Mouse (Mus musculus) central nervous system, embryonic 14 days (tissue): Measurements from ENCODE around the gene Ppat. TPM values are rescaled to one million over a fixed set of nuclear protein-coding genes. Genes with fewer than 3 reads are reported as not detected.

Experiments used
- polyA plus RNA-seq: library from polyadenylated mRNA; depleted of rRNA; stranded (reverse); fragments of >200 nt; gene quantifications from 2 replicates; pipeline ENCODE4 v1.2.3, GENCODE M21; 2012; rRNA removed

The Ppat gene
- polyA plus RNA-seq = 9.7 and 11.5 TPM in 2 replicates

DNA sequence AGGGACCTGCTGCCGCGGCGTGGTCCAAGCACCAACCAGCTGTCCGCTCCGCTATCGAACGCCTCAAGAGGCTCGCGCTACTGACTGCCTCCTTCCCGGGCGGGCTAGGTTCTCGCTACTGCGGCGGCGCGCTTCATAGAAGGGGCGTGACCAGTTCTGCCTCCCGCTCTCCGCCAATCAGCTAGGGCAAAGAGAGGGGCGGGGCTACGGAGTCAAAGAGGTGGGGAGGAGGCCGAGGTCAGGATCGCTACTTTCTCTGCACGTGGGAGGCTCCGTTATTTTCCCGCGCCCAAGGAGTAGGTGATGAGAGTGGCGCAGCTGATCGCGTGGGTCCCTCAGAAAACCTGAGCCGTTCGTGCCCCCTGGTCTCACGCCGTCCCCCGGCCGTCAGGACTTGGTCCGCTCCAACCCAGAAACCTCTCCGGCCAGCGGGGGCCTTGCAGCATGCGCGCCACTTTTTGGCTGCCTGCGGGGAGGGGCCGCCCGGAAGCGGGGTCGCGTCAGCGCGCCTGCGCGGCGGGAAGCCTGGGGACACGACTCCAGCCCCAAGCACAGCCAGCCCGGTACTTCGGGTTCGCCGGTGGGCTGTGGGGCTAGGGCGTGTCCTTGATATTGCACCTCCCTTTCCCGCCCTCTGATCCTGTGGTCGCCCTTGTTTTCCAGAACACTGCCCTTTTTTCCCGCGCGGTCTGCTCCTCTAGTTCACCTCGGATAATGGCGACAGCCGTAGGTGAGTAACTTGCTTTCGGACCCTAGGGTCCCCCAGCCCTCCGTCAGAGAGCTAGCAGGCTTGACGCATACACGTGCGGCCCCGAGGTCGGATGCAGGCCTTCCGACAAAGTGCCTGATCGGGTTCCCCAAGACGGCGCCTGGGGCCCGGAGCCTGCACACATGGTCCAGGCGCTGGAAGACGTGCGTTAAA lies at the start of gene Ppat, which contains the start of gene Paics:
Gene Ppat (minus strand): TSS at position 473 of the 922 bp plus-strand sequence.
Gene Paics (plus strand): TSS at position 202 of the 922 bp plus-strand sequence.

DNA sequence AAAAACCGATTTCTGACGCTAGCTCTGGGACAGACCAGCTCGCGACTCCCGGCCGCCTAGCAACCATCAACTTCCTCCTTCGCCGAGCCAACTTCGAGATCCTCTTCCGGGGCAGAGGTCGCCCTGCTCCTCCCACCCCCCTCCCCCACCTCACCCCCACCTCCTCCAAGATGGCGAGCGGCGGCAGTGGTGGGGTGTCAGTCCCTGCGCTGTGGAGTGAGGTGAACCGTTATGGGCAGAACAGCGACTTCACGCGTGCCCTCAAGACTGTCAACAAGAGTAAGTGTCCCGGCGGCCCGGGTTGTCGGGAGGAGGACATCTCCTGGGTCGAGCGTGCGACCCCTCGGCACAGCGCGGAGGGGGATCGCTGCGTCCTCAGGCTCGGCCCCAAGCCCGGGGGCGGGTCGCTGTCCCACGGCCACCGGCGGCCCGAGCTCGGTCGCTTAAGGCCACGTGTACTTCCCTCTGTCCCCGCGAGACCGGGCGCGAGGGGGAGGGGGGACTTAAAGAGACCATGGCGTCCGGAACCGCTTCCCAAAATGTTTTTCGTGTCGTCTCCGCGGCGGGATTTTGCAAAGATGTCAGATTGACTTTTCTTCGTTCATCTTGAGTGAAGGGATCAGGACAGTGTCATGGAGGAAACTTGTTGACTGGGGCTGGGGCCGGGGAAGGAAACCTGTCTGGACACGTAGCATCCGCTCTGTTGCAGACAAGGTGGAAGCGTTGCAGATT lies 23.3 kb upstream of the Ppat start, which contains the start of gene Srp72:
Gene Srp72 (plus strand): TSS at position 130 of the 732 bp plus-strand sequence.

DNA sequence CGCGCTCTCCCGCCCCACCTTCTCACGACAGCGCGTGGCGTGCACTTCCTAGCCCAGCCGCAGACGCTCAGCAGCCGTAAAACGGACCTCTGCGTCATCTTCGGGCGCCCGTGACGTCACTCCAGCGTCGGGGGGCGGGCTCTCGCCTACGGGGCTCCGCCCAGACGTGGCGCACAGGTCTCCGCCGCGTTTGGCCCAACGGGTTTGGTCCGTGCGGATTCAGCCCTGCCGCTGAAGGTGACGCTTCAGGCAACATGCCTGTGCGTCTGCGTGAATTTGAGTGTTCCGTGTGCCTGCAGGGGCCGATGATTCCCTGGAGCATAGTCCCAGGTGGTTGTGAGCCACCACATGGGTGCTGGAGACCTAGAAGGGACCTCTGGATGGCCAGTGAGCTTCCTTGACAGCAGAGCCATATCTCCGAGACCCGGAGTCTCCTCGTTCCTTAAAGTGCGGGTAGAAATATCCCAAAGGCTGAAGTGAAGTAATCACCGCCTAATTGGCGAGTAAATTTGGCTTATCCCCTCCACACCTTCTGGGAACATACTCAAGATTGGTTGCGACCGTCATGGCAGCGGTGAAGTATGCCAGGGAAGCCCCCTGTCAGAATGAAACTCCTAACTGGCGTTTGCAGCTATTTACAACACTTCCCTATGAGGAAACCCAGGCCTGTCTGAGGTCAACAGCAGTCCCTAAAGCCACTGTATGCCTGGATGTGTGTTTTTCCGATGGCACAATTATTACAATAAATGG lies 45.8 kb downstream of the Ppat start, which contains the start of gene Aasdh:
Gene Aasdh (minus strand): TSS at position 110 of the 750 bp plus-strand sequence.

Other genes with a start within 250 kb of the Ppat start
- gene Aasdh, start 46.1 kb downstream of the Ppat start, polyA plus RNA-seq = 31.3 and 31.9 TPM in 2 replicates
- gene Paics, start 271 bp downstream of the Ppat start, polyA plus RNA-seq = 104 and 137 TPM in 2 replicates
- 81.4 and 83.4 TPM in 2 replicates for gene Srp72, start 23.1 kb upstream of the Ppat start, polyA plus RNA-seq
- gene Arl9, start 52.5 kb upstream of the Ppat start, polyA plus RNA-seq = 0.41 and 0.55 TPM in 2 replicates
- gene Thegl, start 64.4 kb upstream of the Ppat start, polyA plus RNA-seq = 0.30 and 0.32 TPM in 2 replicates
- 23.2 and 29.0 TPM in 2 replicates for gene Hopx, start 163.5 kb upstream of the Ppat start, polyA plus RNA-seq